Mouse (Mus musculus) c-Kit-positive CD71-negative TER-119-negative erythroid progenitor cells, embryonic 14.5 days (primary cell): ENCODE results near the gene Ankib1.
"Not testable (repeated sequence)": the region's sequence is repeated elsewhere in the genome, so short reads cannot be mapped to it uniquely, and the experiment has no call there.

Experiments used
- DNase-seq: peaks from one replicate; pipeline ENCODE4 v3.0.0-alpha.2; 2013; ENCODE audit warnings: low read depth

The Ankib1 gene

DNA sequence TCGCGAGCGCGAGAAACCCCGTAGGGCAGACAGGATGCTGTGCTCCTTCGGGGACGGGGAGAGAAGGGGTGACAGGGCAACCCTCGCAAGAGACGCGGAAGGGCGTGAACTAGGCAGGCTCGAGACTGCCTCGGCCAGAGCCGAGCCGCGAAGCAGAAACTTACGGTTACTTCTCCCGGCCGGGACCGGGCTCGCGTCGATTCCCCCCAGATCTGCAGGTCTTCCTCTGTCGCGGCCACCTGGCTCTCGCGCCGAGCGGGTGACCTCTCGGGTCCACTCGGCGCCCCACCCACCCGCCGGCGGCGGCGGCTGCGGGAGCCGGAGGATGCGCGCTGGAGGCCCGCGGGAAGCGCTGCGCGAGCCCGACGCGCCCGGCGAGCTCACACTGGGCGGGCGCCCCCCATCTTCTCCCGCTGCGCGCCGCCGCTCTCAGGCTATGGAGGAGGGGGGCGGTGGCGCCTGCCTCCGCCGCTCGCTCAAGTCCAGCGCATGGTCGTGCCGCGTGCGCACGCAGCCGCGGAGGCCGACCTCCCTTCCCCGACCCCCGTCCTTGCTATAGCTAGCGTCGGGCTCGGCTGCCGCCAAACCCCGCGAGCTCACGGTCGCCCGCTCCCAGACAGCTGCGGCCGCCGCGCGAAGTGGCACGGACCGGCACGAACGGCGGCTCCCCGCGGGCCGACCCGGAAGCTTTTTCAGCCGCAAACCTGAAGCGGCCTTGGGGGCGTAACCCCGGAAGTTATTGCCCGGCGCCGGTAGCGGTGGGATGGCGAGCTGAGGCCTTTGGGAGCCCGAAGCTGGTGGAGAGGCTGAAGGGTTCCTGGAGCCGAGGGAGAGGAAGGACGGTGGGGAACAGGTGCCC lies at the start of gene Ankib1, which contains the start of gene Krit1:
Gene Ankib1 (minus strand): TSS at position 493 of the 859 bp plus-strand sequence.
Gene Krit1 (plus strand): TSS at position 752 of the 859 bp plus-strand sequence.
- DNase-seq = peak; percentile 71

DNA sequence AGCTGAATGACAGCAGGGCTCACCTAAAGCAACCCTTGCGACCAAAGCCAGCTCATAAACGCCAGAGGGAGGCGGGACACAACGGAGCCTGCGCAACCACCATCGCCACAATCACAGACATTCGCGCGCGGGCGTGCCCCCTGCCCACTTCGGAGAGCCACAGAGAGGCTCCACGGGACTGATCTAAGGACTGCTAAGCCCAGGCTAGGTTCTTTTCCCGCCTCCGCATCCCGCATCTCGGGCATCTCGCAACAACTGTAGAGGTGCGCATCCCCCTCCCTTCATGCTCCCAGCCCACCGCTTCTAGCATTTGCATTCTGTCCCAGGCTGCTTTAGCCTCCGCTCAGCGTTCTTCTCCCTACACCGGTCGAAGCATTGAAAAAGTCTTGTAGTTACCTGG lies 42.3 kb upstream of the Ankib1 start, which contains the start of gene Lrrd1:
Gene Lrrd1 (plus strand): TSS at position 148 of the 400 bp plus-strand sequence.
- DNase-seq = no peak

DNA sequence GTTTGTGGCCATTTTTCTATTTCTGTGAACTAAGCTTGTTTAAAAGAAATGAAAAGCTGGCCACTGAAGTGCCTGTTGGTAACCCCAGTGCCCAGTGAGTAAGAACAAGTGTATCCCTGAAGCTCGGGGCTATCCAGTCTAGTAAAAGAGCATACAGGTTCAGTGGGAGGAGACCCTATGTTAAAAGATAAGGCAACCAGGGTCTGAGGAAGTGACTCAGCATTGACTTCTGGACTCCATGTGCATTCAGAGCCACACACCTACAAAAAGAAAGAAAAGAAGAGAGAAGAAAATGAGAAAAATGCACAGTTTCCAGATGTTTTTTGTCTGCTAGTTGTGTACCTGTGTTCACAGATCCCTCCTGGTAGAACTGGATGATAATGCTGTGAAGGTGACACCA lies 31.4 kb upstream of the Ankib1 start:
- no peak for DNase-seq

DNA sequence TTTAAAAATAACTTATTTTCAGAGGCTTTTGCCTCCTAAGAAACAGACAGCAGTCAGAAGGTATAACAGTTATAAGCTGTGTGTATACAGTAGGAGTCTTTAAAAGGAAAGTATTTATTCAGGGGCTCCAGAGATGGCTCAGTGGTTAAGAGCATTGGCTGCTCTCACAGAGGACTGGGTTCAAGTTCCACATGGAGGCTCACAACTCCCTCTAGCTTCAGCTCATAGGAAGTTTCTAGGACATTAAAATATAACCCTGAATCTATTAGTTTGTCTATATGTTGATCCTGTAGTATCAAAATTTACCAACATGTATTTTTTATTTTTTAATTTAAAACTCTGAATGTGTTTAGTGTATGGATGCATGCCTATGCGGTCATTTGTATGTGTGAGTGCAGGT lies 5.7 kb upstream of the Ankib1 start:
- no peak for DNase-seq

DNA sequence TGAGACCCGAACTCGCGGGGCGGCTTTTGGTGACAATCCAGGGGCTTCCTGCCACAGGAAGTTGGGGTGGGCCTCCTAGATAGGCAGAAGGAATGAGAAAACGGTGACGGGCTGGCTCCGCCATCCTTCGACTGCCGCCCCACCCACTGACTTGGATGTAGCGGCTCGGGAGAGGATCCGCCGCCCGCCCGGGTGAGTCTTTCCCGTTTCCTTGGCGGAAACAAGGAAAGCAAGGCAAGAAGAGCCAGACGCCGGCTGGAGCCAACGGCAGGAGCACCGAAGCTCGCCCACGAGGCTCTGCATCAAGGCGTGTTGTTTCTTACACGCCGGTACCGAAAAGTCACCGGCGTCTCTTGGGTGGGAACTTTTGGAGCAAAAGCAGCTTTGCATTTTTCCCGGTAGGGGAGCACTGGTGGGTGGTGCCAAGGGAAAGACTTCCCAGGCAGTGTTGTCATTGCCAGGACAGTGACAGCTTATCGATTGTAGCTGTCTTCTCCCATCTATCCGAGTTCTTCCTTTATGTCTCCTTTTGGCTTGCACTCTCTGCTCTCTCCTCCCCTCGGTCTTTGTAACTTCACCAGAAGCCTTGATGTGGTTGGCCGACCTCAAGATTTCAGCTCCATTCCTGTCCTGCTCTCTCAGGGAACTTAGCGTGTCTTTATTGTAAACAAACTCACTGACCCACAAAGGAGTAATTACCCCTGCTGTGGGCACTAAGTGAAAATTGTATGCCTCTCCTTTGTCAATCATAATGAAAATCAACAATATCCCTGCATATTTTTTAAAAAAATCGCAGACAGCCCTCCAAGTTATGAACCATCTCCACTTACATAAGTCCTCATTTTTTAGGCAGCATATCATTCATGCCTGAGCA lies 804 bp upstream of the Ankib1 start:
- peak; percentile 24 for DNase-seq

DNA sequence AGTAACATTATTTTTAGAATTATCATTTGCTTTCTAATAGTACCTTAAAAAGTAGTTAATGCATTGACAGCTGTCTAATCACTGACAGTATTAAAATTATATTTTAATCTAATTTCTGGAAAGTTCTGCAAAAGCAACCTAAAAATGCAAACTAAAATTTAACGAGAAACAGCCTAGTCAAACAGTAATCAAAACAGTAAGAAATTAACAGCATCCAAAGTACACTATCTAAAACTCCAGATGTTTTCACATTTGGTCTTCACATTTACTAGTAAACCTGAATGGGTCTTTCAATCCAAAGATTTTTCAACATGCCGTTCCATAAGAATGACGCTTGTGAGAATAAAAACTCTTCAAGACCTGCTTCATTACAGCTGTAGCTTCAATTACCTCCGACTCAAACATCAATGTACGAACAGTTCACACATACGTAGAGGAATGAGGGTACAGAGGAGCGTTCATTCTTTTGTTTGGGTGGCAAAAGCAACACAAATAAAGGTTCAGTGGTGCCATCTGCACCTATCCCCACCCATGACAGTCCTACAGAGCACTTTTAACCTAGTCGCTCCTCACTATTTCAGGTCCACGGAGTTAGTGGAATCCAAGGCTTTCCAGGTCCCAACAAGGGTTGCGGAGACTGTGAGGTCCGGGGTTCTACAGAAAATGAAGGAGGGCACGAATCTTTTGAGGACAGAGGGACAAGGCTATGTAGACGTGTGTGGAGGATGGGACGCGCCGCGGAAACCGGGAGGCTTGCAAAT lies 873 bp downstream of the Ankib1 start:
- DNase-seq = peak; percentile 13

DNA sequence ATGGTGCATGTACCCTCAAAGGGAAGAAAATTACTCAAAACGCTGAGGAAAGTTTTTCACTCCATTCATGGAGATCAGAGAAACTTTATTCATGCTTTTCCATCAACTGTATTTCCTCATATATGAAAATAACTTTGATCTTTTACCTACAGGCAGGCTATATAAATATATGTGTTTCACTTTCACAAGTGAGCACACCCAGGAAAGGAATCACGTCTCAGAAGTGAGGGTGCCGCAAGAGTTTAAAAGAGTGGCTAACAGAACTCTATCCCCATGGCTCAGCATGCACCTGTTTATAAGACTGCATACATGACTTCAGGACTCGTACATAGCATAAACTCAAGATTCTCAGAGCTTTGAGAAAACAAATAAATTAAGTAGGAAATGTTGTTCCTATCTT lies 1.8 kb downstream of the Ankib1 start:
- DNase-seq = no peak

DNA sequence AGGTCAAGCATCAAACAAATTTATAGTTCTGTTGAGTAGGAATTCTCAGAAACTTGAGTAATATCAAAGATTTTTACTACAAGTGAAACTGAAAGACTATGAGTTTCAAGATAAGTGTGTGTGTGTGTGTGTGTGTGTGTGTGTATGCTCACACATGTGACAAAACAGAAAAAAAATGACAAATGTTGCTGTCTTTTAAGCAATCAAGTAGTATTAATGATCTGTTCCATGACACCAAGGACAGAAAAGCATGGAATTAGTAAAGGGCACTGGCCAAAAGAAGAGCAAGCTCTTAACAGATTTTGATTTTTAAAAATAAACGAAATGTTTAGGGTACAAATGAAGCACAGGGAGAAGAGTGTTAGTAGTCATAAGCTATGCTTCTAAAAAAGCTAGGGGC lies 2.7 kb downstream of the Ankib1 start:
- DNase-seq = no peak

DNA sequence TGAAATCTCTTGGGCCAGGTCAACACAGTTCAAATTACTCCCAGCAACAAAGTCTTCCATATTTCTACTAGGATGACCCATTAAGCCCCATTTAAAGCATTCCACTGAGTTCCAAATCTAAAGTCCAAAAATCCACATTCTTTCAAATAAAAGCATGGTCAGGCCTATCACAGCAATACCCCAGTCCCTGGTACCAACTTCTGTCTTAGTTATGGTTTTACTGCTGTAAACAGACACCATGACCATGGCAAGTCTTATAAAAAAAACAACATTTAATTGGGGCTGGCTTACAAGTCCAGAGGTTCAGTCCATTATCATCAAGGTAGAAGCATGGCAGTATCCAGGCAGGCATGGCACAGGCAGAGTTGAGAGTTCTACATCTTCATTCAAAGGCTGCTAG lies 4.1 kb downstream of the Ankib1 start:
- DNase-seq = not testable (repeated sequence)

DNA sequence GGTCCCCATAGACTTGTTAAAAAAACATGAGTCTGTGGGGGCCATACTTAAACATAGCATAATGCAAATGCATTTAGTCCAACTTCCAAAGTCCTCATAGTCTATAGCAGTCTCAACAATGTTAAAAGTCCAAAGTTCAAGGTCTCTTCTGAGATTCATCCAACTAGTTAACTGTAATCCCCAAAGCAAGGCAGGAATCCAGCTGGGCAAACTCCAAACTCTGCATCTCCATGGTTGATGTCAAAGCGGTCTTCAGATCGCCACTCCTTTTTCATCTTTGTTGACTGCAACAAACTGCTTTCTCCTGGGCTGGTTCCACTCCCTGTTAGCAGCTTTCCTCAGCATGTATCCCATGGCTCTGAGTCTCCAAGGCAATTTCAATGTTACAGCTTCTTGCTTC lies 5.6 kb downstream of the Ankib1 start:
- not testable (repeated sequence) for DNase-seq

DNA sequence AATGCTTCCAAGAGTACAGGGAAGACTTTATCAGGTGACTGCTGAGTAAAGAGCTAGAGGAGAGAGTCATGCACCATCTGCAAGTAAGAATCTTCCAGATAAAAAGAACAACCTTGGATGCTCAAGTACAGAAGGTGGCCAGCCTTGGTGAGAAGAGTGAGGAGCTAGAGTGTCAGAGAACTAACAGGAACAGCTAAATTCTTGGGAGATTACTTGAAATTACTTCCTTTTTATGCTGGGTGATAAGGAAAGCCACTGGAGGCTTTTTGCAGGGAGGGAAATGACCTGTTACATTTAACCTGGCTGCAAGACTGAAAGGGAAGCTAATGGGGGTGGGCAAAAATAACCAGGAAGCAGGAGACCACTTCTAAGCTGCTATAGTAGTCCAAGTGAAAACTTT lies 11.7 kb downstream of the Ankib1 start:
- DNase-seq = no peak

DNA sequence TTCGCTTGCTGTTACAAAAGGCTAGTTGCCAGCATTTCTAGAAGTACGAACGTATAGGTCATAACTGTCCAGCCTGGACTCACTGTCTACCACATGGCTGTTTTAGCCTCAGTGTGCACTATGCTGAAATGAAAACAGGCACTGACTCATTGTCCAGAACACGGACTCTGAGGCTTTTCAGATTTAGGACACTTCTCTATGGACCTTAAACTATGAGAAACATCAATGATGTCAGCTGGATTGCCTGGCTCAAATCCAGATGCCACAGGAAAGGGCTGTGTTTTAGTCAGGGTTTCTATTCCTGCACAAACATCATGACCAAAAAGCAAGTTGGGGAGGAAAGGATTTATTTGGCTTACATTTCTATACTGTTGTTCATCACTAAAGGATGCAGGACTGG lies 15.2 kb downstream of the Ankib1 start:
- DNase-seq = no peak

DNA sequence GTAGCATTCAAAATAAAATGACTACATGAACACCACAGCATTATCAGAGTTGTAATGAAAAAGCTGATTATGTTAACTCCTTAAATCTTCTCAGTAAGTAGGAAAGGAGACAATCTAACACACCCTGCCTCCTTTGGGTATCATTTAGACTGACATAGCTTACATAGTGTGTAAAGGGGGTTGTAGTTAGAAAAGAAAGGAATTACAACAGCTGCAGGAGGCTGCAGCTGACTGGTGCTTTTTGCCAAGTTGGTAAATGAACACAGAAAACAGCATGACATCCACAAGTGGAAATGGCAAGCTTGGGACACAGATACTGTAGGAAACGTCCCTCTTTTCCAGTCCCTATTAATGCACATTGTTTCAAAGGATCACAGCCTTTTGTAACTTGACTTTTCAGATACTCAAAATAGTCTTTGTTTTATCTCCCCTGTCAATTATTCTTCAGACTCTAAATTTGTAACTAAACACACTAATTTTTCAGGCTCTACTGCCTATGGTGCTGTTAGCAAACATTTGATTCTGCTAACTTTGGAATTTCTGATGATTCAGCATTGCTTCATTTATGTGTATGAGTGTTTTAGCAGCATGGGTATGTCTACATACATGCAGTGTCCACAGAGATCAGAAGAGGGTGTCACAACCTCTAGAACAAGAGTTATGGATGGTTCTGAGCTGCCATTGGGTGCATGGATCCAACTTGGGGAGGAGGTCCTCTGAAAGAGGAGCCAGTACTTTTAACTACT lies 17.8 kb downstream of the Ankib1 start:
- DNase-seq = no peak

DNA sequence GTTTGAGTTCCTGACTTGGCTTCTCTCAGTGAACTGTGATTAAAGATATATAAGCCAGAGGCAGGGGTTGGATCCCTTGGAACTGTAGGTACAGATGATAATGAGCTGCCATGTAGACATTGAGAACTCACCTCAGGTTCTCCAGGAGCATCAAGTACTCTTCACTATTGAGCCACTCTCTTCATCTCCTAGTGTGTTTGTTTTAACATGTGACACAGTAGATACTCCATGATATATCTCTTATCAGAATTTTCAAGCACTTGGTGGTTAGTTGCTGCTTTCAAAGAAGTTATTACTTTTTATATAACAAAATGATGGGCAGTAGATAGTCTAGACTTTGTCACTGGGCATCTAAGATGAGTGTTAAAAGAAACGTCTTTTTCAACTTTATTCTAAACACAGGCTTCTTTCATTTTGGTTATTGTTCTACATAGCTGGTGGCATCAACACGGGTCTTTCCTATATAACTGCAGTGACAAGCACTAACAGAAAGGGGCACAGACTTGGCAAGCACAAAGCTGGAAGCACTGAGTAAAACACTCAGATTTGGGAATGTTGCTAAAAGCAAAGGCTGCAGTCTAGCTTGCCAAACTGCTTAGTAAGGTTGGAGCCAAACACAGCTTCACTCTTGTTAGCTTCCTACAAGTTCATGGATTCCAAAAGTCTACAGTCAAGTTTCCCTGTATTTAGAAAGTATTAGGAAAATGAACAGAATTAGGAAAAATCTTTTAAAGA lies 18.6 kb downstream of the Ankib1 start:
- no peak for DNase-seq

DNA sequence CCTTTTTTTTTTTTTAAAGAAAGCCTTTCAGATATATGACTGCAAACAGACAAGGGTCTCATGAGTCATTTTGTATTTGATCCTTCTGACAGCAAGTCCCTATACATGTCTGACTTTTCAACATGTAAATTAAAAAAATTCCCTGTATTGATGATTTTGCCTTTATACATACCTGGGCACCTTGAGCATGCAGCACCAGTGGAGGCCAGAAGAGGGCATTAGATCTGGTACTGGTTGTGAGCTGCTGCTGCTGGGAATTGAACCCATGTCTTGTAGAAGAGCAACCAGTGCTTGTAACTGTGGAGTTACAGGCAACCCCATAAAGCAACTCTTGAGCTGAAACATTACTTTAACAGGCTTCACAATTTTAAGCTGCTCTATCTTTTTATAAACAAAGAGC lies 20.1 kb downstream of the Ankib1 start:
- no peak for DNase-seq

DNA sequence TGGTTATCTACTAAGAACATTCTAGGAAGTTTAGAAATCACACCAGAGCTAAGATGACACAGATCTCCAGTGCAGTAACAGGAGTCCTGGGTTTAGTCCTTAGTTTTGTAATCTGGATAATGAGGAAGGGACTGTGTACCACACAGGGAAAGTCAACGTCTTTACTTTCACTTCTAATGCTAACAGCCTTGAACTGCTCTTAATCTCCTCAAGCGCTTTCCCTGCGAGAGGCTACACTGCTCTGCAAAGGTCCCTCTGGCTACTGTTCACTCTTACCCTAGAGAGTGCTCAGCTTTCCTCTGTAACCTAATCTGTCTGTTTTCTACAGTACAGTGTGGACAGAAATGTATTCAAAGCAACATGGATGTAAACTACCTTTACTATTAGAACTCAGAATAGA lies 30.7 kb downstream of the Ankib1 start:
- no peak for DNase-seq

DNA sequence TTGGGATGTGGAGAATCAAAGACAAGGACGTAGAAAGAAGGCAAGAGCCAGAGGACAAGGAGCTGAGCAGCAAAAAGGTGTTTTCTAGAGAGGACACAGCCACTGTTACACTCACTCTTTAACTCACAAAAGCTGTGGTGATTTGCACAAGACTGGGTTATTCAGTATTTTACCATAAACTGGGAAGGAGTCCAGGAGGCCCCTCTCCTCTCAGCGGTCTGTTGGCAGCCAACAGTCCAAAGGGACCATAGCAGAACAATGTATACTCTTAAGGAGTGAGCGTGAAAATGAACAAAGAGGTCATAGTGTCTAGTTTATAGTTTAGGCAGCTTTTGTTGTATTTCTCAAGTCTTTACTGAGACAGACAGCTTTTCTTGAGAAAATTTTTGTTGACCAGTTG lies 31.2 kb downstream of the Ankib1 start:
- DNase-seq = no peak

DNA sequence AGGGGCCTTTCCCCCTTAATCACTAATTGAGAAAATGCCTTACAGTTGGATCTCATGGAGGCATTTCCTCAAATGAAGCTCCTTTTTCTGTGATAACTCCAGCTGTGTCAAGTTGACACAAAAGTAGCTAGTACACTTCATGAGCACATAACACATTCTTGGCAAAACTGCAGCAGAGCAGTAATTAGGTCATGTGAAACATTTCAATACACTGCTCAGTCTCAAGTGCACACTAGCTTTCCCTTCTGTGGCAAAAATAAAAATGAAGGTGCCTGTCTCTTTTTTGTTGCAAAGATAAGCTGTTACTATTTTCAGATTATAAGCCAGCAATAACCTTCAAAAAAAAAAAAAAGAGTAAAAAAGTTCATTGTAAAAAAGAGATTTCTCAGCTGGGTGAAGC lies 52.2 kb downstream of the Ankib1 start:
- not testable (repeated sequence) for DNase-seq

DNA sequence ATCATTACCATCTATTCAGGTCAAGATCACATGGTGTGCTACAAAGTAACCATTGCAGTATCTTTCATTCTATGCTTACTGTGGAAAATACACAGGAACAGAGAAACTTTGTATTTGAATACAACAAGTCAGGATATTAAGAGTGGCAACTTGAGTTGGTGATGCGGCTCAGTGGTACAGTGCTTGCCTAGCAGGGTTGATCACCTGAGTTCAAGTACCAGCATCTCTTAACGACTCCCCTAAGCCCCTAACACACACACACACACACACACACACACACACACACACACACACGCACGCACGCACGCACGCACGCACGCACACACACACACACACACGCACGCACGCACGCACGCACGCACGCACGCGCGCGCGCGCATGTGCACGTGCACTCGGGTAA lies 69.9 kb downstream of the Ankib1 start:
- not testable (repeated sequence) for DNase-seq

DNA sequence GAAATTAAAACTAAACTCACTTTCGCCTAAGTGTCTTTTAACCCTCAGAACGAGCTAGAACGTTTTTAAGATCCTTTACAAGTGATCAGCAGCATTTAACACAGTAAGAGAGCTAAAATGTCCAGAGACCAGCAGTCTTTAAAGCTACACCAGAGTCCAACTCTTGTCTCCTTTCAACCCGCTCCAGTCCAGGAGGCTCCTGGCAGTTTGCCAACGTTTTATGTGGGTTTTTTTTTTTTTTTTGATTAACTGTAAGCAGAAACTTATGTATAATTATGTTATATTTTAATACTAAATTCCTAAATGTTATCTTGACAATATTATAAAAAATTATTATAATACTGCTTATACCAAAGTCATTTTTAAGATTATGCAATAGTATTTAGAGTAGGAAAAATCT lies 73.9 kb downstream of the Ankib1 start:
- no peak for DNase-seq

DNA sequence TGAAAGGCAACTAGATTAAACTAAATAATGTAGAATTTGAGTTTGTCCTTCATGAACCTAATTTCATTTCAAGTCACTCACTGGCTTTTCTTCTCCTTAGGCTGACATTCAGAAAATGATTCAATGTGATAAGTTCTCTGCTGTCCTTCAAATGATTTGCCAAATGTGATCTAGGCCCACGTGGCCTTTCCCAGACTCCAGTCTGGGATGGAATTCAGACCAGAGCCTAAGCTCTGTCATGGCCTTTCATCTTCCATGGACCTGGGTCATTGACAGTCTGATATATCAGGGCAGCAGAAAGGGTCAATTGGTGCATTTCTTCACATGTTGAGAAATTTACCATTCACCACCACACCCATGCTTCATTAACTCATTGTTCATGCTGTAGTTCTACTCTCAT lies 77.2 kb downstream of the Ankib1 start:
- DNase-seq = no peak
